Mouse (Mus musculus) midbrain, embryonic 14.5 days (tissue): ENCODE data around the gene Hdac4. TPM values are rescaled to one million over a fixed set of nuclear protein-coding genes. Genes with fewer than 3 reads are reported as not detected.

Experiments used
- ATAC-seq: fragments of 200-750 bp; cut with Nextera tagmentation; 2 replicates; pipeline ENCODE4 v1.8.0; 2017; ENCODE audit warnings: moderate number of reproducible peaks, moderate library complexity; ENCODE audit not compliant: low FRiP score, low TSS enrichment
- DNase-seq: peaks from one replicate; pipeline ENCODE4 v3.0.0-alpha.2; 2015
- H3K27ac ChIP-seq: fragments of 300-500 bp; sonication (generic); replicated peaks from 2 replicates; pipeline ENCODE4 v1.5.1; 2014; ENCODE audit warnings: mild to moderate bottlenecking, low read depth, low read length, moderate library complexity
- H3K27me3 ChIP-seq: fragments of 300-500 bp; sonication (generic); 2 replicates; pipeline ENCODE4 v1.6.1; 2014; ENCODE audit warnings: low read length, control low read depth, mixed read lengths; ENCODE audit not compliant: control insufficient read depth, insufficient read depth
- H3K36me3 ChIP-seq: fragments of 300-500 bp; sonication (generic); 2 replicates; pipeline ENCODE4 v1.6.1; 2014; ENCODE audit warnings: low read length, control low read depth; ENCODE audit not compliant: control insufficient read depth, insufficient read depth
- H3K4me1 ChIP-seq: fragments of 300-500 bp; sonication (generic); 2 replicates; pipeline ENCODE4 v1.6.1; 2014; ENCODE audit warnings: mild to moderate bottlenecking, antibody characterized with exemption, low read length, control low read depth; ENCODE audit not compliant: control insufficient read depth, insufficient read depth
- H3K4me2 ChIP-seq: fragments of 300-500 bp; sonication (generic); 2 replicates; pipeline ENCODE4 v1.6.1; 2014; ENCODE audit warnings: mild to moderate bottlenecking, low read length, moderate library complexity
- H3K4me3 ChIP-seq: fragments of 300-500 bp; sonication (generic); replicated peaks from 2 replicates; pipeline ENCODE4 v1.5.1; 2014; ENCODE audit warnings: low read depth, low read length
- H3K9ac ChIP-seq: fragments of 300-500 bp; sonication (generic); replicated peaks from 2 replicates; pipeline ENCODE4 v1.6.1; 2014; ENCODE audit warnings: mild to moderate bottlenecking, low read length, moderate library complexity
- H3K9me3 ChIP-seq: fragments of 300-500 bp; sonication (generic); 2 replicates; pipeline ENCODE4 v1.6.1; 2016; ENCODE audit warnings: low read length, control low read depth, mixed read lengths; ENCODE audit not compliant: control insufficient read depth
- WGBS: fragments of 180-500 bp; shearing (Covaris S2); extraction: QIAGEN DNeasy Blood & Tissue Kit; methylation state at CpG from one replicate; pipeline ENCODE4 v1.1.7; 2014; 5-methylcytosine and 5-hydroxymethylcytosine counted together
- polyA plus RNA-seq: library from polyadenylated mRNA; unstranded; fragments of >200 nt; fragmentation: Nextera tagmentation; extraction: Ambion mirVana; gene quantifications from 2 replicates; pipeline ENCODE4 v1.2.1, GENCODE M21; 2014

Hdac4 gene
- polyA plus RNA-seq, 1 experiment from 2014 or later, result 27.0 TPM

DNA sequence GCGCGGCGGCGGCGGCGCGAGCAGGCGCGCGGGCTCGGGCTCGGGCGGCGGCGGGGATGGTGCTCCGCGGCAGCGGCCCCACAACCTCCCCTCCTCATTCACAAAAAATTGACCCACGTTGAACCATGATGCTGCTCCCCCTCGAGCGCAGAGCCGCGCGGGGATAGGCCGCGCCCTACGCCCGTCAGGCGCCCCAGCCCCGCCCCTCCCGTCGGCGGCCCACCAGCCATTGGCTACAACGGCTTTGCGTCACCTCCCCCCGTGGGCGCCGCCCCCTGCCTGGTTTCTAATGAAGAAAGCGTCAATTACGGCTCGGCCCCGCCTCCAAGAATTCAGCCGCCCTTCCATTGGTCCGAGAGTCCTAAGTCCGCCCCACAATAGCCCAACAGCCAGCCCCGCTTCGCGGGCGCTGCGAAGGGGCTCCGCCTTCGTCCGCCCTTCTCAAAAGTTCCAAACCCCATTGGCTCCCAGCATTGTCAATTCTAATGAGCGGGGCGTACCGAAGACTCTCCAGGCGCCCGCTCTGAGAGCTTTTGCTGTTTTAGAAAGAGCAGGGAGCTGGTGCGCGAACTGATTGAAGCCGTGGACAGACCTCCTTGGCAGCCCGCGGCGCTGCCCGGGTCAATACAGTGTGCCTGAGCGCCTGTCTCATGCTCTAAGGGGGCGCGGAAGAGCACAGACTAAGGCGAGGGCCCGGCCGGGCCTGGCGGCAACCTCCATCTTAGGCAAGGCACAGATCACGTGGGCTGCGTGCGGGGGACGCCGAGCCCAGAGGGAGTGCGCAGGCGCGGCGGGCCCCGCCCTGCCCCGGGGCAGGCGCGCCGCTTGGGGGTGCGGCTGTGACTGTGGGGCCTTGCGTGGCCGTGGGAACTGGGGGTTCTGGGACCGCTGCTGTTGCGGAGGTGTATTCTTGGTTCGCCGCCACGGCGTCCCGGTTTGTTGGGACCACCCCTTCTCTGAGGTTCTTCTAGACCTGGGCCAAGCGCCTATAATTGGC lies 15.1 kb downstream of the Hdac4 start:
- under 1% methylated on average over 89 of the region's 97 CpGs for WGBS
- peak; percentile 97 for ATAC-seq

DNA sequence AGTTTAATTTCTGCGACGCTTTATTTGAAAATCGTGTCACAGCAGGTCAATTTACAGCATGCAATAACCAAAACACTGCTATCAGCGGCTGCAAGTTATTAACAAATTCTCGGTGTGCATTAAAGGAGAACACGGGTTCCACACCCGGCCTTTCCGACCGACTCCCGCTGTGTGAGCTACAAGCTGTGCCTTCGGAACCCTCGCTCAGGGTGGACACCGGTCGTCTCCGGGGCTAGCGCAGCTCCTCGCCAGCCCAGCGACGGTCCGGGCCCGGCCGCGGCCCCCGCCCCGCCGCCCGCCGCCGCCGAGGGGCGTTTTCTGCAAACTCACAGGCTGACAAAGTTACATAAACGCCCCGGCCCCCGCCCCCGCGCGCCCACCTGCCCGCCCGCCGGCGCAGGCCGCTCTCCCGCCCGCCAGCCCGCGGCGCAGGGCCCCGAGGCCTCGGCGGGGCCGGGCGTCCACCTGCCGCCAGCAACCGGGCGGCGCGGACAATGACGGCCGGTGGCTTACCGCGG lies 16.0 kb downstream of the Hdac4 start:
- peak overlapping the region; percentile 79 for H3K4me2 ChIP-seq
- peak overlapping the region; percentile 80 for H3K9ac ChIP-seq
- under 1% methylated on average over 49 of the region's 61 CpGs for WGBS
- H3K4me1 ChIP-seq, result peaks cover 31% of the 10 kb centered on the region
- peak overlapping the region; percentile 97 for H3K27ac ChIP-seq
- peak; percentile 59 for DNase-seq
- peak overlapping the region; percentile 77 for H3K4me3 ChIP-seq
- no peaks in the 10 kb centered on the region for H3K36me3 ChIP-seq
- H3K9me3 ChIP-seq, result no peaks in the 10 kb centered on the region
- no peak for ATAC-seq
- H3K27me3 ChIP-seq, result no peaks in the 10 kb centered on the region

More for the DNA sequence above, 15.1 kb downstream of the Hdac4 start:
- Histone ChIP-seq H3K4me3 (peak overlapping the region; percentile 77), H3K27me3 (no peaks in the 10 kb centered on the region), H3K4me2 (peak overlapping the region; percentile 79), H3K9me3 (no peaks in the 10 kb centered on the region), H3K9ac (peak overlapping the region; percentile 80), H3K36me3 (no peaks in the 10 kb centered on the region), H3K27ac (peak overlapping the region; percentile 97), H3K4me1 (peaks cover 26% of the 10 kb centered on the region)
- DNase-seq, result peak; percentile 100

DNA sequence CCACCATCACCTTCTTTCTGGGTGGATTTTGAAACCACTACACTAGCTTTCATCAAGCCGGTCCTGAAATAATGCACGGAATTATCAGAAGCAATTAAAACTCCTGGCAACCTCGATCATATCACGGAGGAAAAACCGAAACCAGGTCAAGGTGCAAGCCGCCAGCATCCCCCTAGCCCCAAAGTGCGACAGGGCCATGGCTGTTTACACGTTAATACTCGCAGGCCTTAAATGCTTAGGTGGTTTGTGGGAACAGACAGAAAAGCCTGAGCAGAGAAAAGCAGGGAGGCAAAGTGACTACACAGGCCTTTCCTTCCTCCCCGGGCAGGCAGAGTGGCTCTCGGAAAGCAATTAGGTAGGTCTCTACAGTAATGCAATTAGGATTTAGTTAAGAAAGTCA lies 16.4 kb downstream of the Hdac4 start:
- no peak for ATAC-seq
- 7% methylated on average over 11 of the region's 11 CpGs for WGBS
- H3K9me3 ChIP-seq, result no peaks in the 10 kb centered on the region

DNA sequence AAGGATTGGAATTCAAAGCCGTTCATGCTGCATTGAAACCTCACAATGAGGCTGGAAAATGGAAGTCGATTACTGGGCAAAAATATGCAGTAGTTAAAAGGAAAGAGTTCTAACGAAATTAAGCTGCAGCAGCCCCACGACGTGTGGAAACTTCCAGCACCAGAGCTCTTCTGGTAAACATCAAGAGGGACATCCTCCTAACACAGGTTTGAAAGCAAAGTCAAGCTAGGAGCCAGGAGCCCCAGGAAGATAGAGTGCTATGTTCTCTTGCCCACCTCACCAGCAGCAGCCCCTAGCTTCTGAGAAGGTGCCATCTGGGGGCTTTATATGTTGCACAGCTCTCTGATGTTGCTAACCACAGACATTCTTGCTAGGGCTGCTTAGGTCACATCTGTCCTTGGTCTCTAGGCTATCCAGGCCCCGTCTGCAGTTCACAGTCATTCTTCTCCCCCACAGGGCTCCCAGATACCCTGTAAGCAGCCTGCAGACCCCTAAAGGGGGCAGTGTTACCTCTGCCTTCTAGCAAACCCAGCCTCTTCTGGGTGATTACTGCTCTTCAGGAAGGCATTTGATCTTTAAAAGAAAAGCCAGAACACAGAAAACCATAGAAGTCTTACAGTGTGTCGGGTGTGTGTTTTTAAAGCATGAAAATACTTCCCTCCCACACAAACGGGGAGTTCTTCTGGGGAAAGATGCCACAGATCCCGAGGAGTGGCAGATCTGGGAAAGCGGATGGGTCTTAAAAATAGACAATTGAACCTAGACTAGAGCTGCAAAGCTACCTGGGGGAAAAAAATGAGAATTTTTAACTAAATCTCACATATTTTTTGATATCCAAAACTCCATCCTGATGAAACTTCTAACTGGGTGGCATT lies 17.2 kb downstream of the Hdac4 start:
- Histone ChIP-seq H3K4me1 (peaks cover 32% of the 10 kb centered on the region), H3K9me3 (no peaks in the 10 kb centered on the region), H3K4me2 (peak overlapping the region; percentile 79), H3K4me3 (peak overlapping the region; percentile 77), H3K36me3 (no peaks in the 10 kb centered on the region), H3K9ac (peak overlapping the region; percentile 80), H3K27me3 (no peaks in the 10 kb centered on the region), H3K27ac (peak overlapping the region; percentile 58)
- WGBS, result 15% methylated on average over 10 of the region's 10 CpGs
- ATAC-seq (no peak), DNase-seq (peak; percentile 78)

More for the DNA sequence above, 16.4 kb downstream of the Hdac4 start:
- peak overlapping the region; percentile 79 for H3K4me2 ChIP-seq
- H3K4me1 ChIP-seq, result peaks cover 32% of the 10 kb centered on the region
- peak overlapping the region; percentile 97 for H3K27ac ChIP-seq
- H3K36me3 ChIP-seq, result no peaks in the 10 kb centered on the region
- peak overlapping the region; percentile 80 for H3K9ac ChIP-seq
- H3K4me3 ChIP-seq, result peak overlapping the region; percentile 77
- H3K27me3 ChIP-seq, result no peaks in the 10 kb centered on the region
- DNase-seq, result peak; percentile 42

GRCm38 (mm10) chr1:92177599-92177998 lies 17.9 kb downstream of the Hdac4 start:
- ATAC-seq (no peak), DNase-seq (no peak)
- Histone ChIP-seq H3K4me3 (no peak overlapping the region), H3K4me1 (peaks cover 32% of the 10 kb centered on the region), H3K9ac (0 out of 2 replicates have a peak overlapping the region, but pooled peaks have one; percentile 80), H3K36me3 (no peaks in the 10 kb centered on the region), H3K27ac (no peak overlapping the region), H3K27me3 (no peaks in the 10 kb centered on the region), H3K4me2 (peak overlapping the region; percentile 79), H3K9me3 (no peaks in the 10 kb centered on the region)
- WGBS, result 18% methylated on average over 5 of the region's 5 CpGs

DNA sequence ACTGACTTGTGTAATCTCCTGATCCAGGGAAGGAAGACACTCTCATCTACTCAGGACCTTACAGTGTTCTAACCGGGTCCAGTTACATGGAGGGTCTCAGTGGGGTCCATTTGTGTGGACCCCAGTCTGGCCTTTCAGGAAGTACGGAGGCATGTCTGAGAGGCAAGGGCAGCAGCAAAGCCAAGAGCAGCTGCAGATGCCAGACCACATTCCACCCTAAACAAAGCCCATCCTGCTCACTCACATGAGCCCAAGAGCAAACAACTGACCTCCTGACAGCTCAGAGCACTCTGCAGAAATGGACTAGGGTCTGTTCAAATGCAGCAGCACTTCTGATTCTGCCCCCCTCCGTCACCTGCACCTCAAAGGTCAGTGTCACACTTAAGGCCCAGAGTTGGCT lies 18.3 kb downstream of the Hdac4 start:
- H3K27ac ChIP-seq, result no peak overlapping the region
- H3K9me3 ChIP-seq, result no peaks in the 10 kb centered on the region
- no peaks in the 10 kb centered on the region for H3K36me3 ChIP-seq
- 53% methylated on average over 3 of the region's 3 CpGs for WGBS
- peak overlapping the region; percentile 79; the same call in 1 of the 2 replicates for H3K4me2 ChIP-seq
- H3K27me3 ChIP-seq, result no peaks in the 10 kb centered on the region
- DNase-seq (no peak), ATAC-seq (no peak)
- peaks cover 32% of the 10 kb centered on the region for H3K4me1 ChIP-seq
- no peak overlapping the region for H3K9ac ChIP-seq
- no peak overlapping the region for H3K4me3 ChIP-seq

DNA sequence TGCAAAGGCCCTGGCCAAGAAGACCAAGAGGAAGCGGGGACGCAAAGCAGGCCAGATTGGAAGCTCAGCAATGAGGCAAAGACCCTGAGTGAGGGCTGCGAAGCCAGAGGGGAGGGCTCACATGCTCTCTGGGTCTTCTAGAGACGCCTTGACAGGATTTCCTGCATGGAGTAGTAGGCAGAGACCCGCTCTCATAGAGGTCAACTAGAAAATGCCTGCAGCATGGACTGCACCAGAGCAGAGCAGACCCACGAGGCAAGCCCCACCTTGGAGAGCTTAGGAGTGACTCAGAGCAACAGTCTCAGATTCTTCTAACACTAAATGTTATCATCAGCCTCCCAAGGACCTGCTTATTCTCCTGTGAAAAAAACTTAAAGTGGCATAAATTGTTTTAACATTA lies 20.2 kb downstream of the Hdac4 start:
- H3K4me3 ChIP-seq, result no peak overlapping the region
- H3K9ac ChIP-seq, result no peak overlapping the region
- no peaks in the 10 kb centered on the region for H3K27me3 ChIP-seq
- no peak for DNase-seq
- ATAC-seq, result no peak
- H3K9me3 ChIP-seq, result no peaks in the 10 kb centered on the region
- H3K36me3 ChIP-seq, result no peaks in the 10 kb centered on the region
- 87% methylated on average over 6 of the region's 6 CpGs for WGBS
- peaks cover 29% of the 10 kb centered on the region for H3K4me1 ChIP-seq
- H3K27ac ChIP-seq, result no peak overlapping the region
- no peak overlapping the region for H3K4me2 ChIP-seq

DNA sequence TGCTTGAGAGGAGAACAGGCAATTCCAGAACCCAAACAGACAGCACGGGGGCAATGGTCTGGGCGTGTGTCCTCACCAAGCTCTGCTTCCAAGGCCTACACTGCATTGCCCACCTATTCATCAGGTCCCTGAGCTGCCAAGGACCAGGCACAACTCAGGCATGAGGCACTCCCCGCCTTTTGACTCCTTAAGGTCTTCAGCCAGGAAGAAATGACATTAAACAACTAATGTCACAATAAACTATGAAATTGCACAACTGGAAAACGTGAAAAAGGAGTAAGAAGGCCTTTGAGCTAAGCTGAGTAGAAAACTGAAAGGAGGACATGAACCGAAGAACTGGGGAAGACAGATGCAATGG lies 20.6 kb downstream of the Hdac4 start:
- Histone ChIP-seq H3K27me3 (no peaks in the 10 kb centered on the region), H3K4me2 (no peak overlapping the region), H3K27ac (no peak overlapping the region), H3K36me3 (no peaks in the 10 kb centered on the region), H3K4me3 (no peak overlapping the region), H3K9me3 (no peaks in the 10 kb centered on the region), H3K9ac (no peak overlapping the region), H3K4me1 (peaks cover 29% of the 10 kb centered on the region)
- no peak for ATAC-seq
- 89% methylated on average over 5 of the region's 5 CpGs for WGBS
- DNase-seq, result no peak
